Mouse (Mus musculus) liver, postnatal 0 days (tissue): Measurements from ENCODE around the gene Pdzd2. TPM values are rescaled to one million over a fixed set of nuclear protein-coding genes. Genes with fewer than 3 reads are reported as not detected.

ENCODE experiments used
- ATAC-seq: fragments of 200-750 bp; cut with Nextera tagmentation; 2 replicates; pipeline ENCODE4 v1.8.0; 2017; ENCODE audit warnings: mild to moderate bottlenecking, moderate library complexity
- DNase-seq: peaks from one replicate; pipeline ENCODE4 v3.0.0-alpha.2; 2016
- H3K27ac ChIP-seq: fragments of 300-500 bp; sonication (generic); 2 replicates; pipeline ENCODE4 v1.5.1; 2014; ENCODE audit warnings: antibody characterized with exemption, moderate library complexity, mild to moderate bottlenecking, low read depth
- H3K27me3 ChIP-seq: fragments of 300-500 bp; sonication (generic); 2 replicates; pipeline ENCODE4 v1.6.1; 2014; ENCODE audit warnings: low read length, control low read depth, mixed read lengths; ENCODE audit not compliant: insufficient read depth
- H3K36me3 ChIP-seq: fragments of 300-500 bp; sonication (generic); replicated peaks from 2 replicates; pipeline ENCODE4 v1.6.1; 2014; ENCODE audit warnings: mild to moderate bottlenecking, control low read depth, low read length, moderate library complexity, mixed read lengths; ENCODE audit not compliant: insufficient read depth
- H3K4me1 ChIP-seq: fragments of 300-500 bp; sonication (generic); 2 replicates; pipeline ENCODE4 v1.6.1; 2014; ENCODE audit warnings: antibody characterized with exemption, mild to moderate bottlenecking, control low read depth; ENCODE audit not compliant: insufficient read depth
- H3K4me2 ChIP-seq: fragments of 300-500 bp; sonication (generic); 2 replicates; pipeline ENCODE4 v1.6.1; 2014; ENCODE audit warnings: low read depth, mild to moderate bottlenecking, low read length, moderate library complexity, mixed read lengths
- H3K4me3 ChIP-seq: fragments of 300-500 bp; sonication (generic); 2 replicates; pipeline ENCODE4 v1.5.1; 2014; ENCODE audit warnings: low read depth, low read length
- H3K9ac ChIP-seq: fragments of 300-500 bp; sonication (generic); replicated peaks from 2 replicates; pipeline ENCODE4 v1.6.1; 2014; ENCODE audit warnings: mild to moderate bottlenecking, moderate library complexity
- H3K9me3 ChIP-seq: fragments of 300-500 bp; sonication (generic); 2 replicates; pipeline ENCODE4 v1.6.1; 2016; ENCODE audit warnings: mild to moderate bottlenecking, control low read depth, low read length, mixed read lengths
- CTCF ChIP-seq: sonication (generic); IDR thresholded peaks from 2 replicates; pipeline ENCODE4 v1.5.1; 2016; ENCODE audit warnings: antibody characterized with exemption, low read depth
- EP300 ChIP-seq: IDR thresholded peaks from 2 replicates; pipeline ENCODE4 v1.6.1; 2016; ENCODE audit warnings: antibody characterized with exemption, low read depth, mild to moderate bottlenecking
- WGBS: fragments of 180-500 bp; shearing (Covaris S2); extraction: QIAGEN DNeasy Blood & Tissue Kit; methylation state at CpG from one replicate; pipeline ENCODE4 v1.1.7; 2014; ENCODE audit not compliant: insufficient replicate concordance; 5-methylcytosine and 5-hydroxymethylcytosine counted together
- polyA plus RNA-seq: library from polyadenylated mRNA; unstranded; fragments of >200 nt; fragmentation: Nextera tagmentation; extraction: Ambion mirVana; gene quantifications from 2 replicates; pipeline ENCODE4 v1.2.1, GENCODE M21; 2015

Gene Pdzd2
- polyA plus RNA-seq, 1 experiment from 2014 or later = 1.3 TPM

DNA sequence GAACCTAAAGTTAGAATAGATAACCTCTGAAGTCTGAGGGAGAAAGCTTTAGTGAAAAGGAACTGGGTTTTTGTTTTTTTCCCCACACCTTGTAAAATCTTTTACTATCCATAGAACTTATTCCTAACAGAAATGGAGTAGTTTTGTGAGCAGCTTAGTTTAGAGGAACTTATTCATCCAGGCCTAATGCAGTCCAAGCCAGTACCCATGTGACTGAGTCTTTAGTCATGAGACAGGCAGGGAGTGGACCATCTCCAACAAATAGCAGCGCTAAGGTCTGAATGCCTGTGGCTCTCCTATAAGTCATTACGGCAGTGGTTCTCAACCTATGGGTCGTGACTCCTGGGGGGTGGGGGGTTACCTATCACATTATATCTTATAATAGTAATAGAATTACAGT is 22.3 kb downstream of the Pdzd2 start:
- Histone ChIP-seq H3K36me3 (no peaks in the 10 kb centered on the region), H3K4me2 (no peak overlapping the region), H3K9me3 (no peaks in the 10 kb centered on the region), H3K9ac (no peak overlapping the region), H3K27ac (no peak overlapping the region), H3K27me3 (no peaks in the 10 kb centered on the region), H3K4me3 (no peak overlapping the region), H3K4me1 (no peaks in the 10 kb centered on the region)
- no peak for ATAC-seq
- TF ChIP-seq EP300 (no peak), CTCF (no peak)
- no peak for DNase-seq
- 76% methylated on average over 3 of the region's 3 CpGs for WGBS

DNA sequence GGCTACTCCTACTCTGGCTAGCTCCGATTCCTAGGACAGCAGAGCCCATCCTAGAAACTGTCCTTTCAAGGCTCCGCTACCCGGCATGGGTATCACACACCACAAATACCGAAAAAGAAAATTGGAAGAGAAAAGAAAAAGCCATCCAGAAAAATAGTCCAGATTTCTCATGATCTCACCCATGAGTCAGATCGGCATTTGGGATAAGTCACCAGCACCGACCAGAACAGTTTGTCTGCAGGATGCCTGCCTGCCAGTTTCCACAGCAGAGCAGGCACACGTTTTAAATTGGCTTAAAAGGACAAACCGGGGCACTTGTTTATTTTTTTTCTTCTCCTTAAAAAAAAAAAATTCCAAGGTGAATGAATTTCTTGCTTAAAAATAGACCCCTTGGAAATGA is 22.8 kb downstream of the Pdzd2 start:
- DNase-seq = no peak

GRCm38 (mm10) chr15:12714322-12714721 is 25.4 kb downstream of the Pdzd2 start:
- TF ChIP-seq CTCF = no peak
- TF ChIP-seq EP300 = no peak
- Histone ChIP-seq H3K4me2 (no peak overlapping the region), H3K9ac (no peak overlapping the region), H3K4me3 (no peak overlapping the region), H3K9me3 (no peaks in the 10 kb centered on the region), H3K27me3 (no peaks in the 10 kb centered on the region), H3K4me1 (no peaks in the 10 kb centered on the region), H3K27ac (no peak overlapping the region), H3K36me3 (no peaks in the 10 kb centered on the region)
- ATAC-seq (no peak), DNase-seq (no peak)
- 81% methylated on average over 2 of the region's 2 CpGs for WGBS

More for the DNA sequence above, 22.8 kb downstream of the Pdzd2 start:
- H3K27ac ChIP-seq = no peak overlapping the region
- H3K4me3 ChIP-seq = no peak overlapping the region
- H3K9ac ChIP-seq = no peak overlapping the region
- TF ChIP-seq EP300 (no peak), CTCF (no peak)
- no peaks in the 10 kb centered on the region for H3K27me3 ChIP-seq
- 75% methylated on average over 8 of the region's 8 CpGs for WGBS
- no peaks in the 10 kb centered on the region for H3K4me1 ChIP-seq
- no peak for ATAC-seq
- no peaks in the 10 kb centered on the region for H3K36me3 ChIP-seq
- H3K9me3 ChIP-seq = no peaks in the 10 kb centered on the region
- H3K4me2 ChIP-seq = no peak overlapping the region

DNA sequence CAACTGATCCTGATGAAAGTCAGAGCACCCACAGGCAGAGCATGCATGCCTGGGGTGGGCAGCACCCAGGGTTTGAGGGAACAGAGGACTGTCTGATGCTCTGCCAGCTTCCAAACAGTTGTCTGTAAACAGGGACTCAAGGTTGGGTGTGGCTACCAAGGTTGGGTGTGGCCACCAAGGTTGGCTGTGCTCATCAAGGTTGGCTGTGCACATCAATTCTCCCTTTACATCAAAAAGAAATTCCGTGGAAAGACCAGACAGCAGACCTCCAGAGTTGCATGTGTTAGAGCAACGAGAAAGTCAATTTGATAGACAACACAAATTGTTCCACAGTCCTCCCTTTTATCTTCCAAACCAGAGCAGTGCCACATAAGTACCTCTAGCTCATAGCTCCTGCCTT is 26.5 kb downstream of the Pdzd2 start:
- no peak overlapping the region for H3K27ac ChIP-seq
- no peak overlapping the region for H3K9ac ChIP-seq
- H3K4me3 ChIP-seq = no peak overlapping the region
- 74% methylated on average over 2 of the region's 2 CpGs for WGBS
- H3K36me3 ChIP-seq = no peaks in the 10 kb centered on the region
- DNase-seq (no peak), ATAC-seq (no peak)
- TF ChIP-seq CTCF (no peak), EP300 (no peak)
- H3K4me1 ChIP-seq = no peaks in the 10 kb centered on the region
- no peaks in the 10 kb centered on the region for H3K9me3 ChIP-seq
- H3K27me3 ChIP-seq = no peaks in the 10 kb centered on the region
- no peak overlapping the region for H3K4me2 ChIP-seq

DNA sequence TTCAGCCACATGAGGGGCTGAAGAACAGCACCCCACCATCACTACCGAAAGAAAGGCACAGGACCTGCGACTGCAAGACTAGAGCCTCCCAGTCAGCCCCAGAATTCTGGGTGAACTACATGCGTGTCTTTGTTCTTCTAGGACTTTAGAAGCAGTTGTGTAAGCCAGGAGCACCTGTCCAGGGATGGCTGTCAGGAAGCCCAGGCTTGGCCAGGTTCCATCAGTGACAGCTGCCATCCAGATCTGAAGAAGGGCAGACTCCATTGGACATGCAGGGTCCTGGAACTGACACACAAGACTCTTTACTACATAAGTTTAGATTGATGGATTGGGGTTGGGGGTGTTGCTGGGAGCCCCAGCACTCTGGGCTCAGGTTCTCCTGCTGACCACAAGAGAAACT is 29.7 kb downstream of the Pdzd2 start:
- Histone ChIP-seq H3K36me3 (no peaks in the 10 kb centered on the region), H3K27ac (no peak overlapping the region), H3K9me3 (no peaks in the 10 kb centered on the region), H3K4me1 (no peaks in the 10 kb centered on the region), H3K9ac (no peak overlapping the region), H3K27me3 (no peaks in the 10 kb centered on the region), H3K4me3 (no peak overlapping the region), H3K4me2 (no peak overlapping the region)
- DNase-seq (no peak), ATAC-seq (no peak)
- no peak for TF ChIP-seq EP300
- no peak for TF ChIP-seq CTCF
- WGBS = 87% methylated on average over 3 of the region's 3 CpGs

DNA sequence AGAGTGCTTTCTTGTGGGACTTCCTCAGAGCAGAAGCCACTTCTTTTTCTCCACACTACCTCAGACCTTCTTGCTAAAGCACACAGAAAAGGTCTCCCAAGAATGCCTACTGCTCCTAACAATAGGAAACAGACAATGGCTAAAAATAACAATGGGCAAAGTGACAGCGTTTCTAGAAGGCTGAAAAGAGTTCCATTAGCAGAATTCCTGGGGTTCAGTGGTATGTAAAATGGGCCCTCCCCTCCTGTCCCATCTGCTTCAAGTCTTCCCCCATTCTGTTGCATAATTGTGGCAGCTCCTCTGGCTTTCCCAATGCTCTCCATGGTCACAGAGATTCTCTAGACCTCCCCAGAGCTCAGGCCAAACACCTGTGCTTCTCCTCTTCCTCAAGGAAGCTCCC is 31.4 kb downstream of the Pdzd2 start:
- Histone ChIP-seq H3K27me3 (no peaks in the 10 kb centered on the region), H3K27ac (no peak overlapping the region), H3K9ac (no peak overlapping the region), H3K4me3 (no peak overlapping the region), H3K36me3 (no peaks in the 10 kb centered on the region), H3K4me2 (no peak overlapping the region), H3K4me1 (no peaks in the 10 kb centered on the region), H3K9me3 (no peaks in the 10 kb centered on the region)
- TF ChIP-seq CTCF (no peak), EP300 (no peak)
- 23% methylated on average over 1 of the region's 1 CpGs for WGBS
- ATAC-seq = no peak
- DNase-seq = no peak

DNA sequence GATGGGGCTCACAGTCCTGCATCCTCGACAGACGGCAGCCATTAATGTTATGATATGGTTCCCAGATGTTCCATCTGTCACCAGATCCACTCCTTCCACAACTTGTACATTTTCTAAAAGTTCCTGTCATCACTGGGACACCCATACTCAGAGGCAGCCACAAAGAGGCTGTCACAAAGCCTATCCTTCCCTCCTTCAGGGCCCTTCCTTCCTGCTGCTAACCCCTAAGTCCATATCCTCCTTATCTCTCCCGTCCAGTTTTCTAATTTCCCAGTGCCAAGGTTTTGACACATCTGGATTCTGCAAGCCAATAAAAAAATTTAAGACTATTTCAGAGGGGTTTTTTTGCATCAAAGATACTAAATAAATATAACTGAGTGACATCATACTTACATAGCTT is 32.8 kb downstream of the Pdzd2 start:
- no peak overlapping the region for H3K4me2 ChIP-seq
- H3K27ac ChIP-seq = no peak overlapping the region
- no peaks in the 10 kb centered on the region for H3K4me1 ChIP-seq
- no peak for ATAC-seq
- no peak overlapping the region for H3K9ac ChIP-seq
- no peak for DNase-seq
- no peaks in the 10 kb centered on the region for H3K9me3 ChIP-seq
- H3K27me3 ChIP-seq = no peaks in the 10 kb centered on the region
- TF ChIP-seq EP300 (no peak), CTCF (no peak)
- H3K36me3 ChIP-seq = no peaks in the 10 kb centered on the region
- 49% methylated on average over 3 of the region's 3 CpGs for WGBS
- H3K4me3 ChIP-seq = no peak overlapping the region
